Mouse (Mus musculus) gonadal fat pad, adult 2 months (tissue): Measurements from ENCODE around the gene Acp7. TPM values are rescaled to one million over a fixed set of nuclear protein-coding genes. Genes with fewer than 3 reads are reported as not detected.
A peak's percentile ranks its signal among the peaks of the same experiment; 100 is the strongest.

ENCODE experiments used
- DNase-seq: peaks from one replicate; pipeline ENCODE4 v3.0.0-alpha.2; 2012; ENCODE audit warnings: low read depth
- polyA plus RNA-seq: library from polyadenylated mRNA; depleted of rRNA; stranded (reverse); fragments of >200 nt; gene quantifications from 2 replicates; pipeline ENCODE4 v1.2.3, GENCODE M21; 2012; rRNA removed

Gene Acp7
- polyA plus RNA-seq, 1 experiment = not detected

DNA sequence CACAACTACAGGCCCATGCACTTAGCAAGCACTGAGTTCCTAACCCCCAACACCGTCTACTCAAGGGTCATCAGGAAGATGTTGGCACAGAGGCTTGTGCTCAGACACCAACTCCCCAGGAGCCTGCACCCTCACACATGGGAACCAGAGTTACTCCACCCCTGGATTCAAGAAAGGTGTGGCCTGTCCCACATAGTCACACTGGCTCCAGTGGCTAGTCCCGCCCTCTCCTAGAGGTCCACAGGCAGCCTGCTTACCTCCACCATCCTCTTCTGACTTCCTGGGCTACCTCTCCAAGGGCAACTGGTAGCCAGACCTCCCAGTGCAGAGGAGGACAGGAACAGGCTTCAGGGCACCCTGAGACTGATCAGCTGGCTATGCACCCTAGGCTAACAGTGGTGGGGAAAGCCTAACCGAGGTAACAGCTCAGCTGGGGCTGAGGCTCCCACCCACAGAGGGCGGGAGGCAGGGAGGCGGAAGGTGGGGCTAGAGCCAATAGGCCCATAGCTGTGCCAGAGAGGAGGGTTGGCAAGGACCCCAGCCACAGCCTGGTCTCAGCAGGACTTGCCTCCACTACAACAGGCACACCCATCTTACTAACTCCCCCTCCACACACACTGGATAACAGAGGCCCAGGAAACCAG, 54.7 kb downstream of the Acp7 start:
- DNase-seq = no peak

DNA sequence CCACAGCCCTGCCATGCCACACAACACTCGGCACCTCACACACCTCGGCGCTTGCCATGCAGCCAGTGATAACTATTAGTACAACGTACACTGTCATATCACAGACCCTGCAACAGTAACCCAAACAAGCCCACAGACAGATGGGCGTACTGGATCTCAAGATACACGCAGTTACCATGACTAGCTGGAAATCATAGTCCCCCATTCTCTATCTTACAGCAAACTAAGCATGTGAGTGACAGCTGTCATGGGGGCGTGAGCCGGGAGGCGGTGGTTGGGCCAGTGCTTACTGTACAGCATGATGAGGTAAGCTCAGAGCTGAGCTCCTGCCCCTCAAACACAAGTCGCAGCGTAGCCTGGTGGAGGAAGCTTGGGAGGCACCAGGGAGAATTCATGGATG, 55.5 kb downstream of the Acp7 start:
- DNase-seq = no peak

DNA sequence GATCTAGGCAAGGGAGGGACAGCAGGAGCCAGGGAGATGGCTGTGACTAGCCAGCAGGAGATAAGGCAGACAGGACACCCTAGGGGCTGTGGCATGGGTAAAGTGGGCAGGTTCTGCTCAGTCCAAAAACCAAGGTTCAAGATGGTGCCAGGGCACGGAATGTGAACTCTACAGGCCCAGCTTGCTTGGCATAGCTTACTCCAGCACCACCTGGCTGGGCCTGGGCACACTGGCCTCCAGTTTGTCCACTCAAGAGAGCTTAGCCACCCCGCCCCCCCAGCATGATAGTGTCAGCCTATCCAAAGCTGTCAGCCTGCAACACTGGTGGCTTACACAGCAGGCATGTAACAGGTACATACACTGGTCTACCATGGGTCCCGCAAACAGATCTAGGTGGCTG, 57.9 kb downstream of the Acp7 start:
- DNase-seq = no peak

DNA sequence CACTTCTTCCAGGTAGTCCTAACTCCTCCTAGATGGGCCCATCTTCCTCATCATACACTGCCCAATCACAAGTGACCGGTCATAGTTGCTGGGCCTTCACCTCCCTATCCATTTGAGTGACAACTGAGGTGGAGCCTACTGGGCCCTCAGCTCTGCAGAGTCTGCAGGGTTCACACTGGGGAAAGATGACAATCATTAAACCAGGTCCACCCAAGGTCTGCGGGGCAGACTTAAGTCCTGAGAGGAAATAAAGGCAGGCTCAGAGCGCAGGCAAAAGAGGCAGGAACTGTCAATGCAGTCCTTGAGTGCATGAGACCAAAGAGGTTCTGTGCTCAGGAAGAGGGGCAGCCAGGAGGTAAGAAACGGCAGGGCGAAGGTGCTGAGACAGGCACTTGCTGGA, 58.4 kb downstream of the Acp7 start:
- no peak for DNase-seq

DNA sequence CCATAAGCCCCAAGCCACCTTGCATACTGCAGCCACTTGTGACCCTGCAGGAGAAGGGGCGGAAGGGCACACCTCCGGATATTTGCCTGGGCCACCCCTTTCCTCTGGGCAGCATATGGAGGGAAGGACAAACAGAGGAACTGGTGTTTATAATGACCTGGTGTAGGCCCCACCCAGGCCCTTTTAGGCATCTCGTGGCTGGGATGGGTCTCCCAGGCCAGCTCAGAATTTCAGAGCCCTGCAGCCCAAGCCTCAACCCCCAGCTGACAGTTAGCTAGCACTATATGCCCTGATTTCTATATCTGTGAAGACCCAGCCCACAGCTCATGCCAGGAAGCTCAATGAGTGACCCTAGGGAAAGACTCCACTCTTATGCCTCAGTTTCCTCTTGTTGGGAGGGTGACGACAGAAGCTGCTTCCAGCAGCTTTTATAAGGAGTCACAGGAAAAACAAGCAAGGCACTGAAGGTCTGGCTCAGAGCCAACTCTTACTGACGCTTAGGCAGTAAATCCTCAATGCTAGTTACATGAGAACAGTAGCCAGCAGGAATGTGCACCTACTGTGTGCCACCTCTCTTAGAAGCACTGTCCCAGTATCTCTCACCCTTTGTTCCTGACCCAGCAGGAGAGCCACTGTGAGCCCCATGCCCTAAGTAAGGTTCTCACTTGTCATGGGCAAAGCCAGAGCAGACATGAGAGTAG, 60.0 kb downstream of the Acp7 start:
- DNase-seq = no peak

DNA sequence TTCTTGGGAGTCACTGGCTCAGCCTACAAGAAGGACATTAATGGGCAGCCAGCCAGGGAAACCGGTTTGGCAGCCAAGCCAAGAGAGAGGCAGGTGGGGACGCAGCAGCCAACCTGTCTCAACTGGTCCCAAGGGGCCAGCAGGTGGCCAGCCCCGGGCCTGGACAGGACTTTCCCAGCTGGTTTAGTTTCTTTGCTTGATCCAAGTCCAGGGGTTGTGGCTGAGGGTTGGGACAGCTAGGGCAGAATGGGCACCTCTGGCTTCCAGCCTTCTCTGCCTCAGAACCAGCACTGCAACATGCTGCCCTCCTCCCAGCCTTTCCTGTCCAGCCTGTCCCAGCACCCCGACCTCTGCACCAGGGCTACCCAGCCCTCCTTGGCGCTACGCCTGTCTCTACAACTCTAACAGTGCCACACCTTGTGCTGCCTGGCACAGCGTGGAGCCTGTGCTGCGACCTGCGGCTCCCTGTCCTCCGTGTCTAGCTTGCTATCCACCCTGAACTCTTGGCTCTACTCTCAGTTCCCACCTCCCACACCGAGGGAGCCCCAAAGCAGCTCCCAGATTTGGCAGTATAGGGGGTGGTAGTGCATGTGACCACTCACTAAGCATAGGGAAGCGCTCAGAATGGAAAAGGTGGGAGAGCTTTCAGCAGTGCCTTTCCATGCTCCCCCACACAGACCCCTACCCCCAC, 60.7 kb downstream of the Acp7 start:
- peak; percentile 87 for DNase-seq

DNA sequence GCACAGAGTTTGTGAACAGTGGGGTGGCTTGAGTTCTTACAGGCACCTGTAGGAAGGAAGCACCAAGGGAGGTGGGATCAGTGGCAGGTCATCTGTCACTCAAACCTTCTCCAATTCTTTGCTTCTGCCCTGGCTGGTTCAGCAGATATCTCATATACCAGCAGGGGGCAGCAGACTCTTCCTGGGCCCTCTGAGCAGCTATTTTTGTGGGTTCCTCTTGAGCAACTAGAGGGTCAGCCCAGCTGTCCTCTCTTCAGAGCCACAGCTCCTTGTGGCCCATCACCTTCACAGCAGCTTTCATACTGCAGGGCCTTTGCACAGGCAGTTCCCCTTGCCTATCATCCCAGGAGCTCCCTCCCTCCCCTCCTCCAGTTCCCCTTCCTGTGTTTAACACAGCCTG, 62.9 kb downstream of the Acp7 start:
- DNase-seq = no peak

DNA sequence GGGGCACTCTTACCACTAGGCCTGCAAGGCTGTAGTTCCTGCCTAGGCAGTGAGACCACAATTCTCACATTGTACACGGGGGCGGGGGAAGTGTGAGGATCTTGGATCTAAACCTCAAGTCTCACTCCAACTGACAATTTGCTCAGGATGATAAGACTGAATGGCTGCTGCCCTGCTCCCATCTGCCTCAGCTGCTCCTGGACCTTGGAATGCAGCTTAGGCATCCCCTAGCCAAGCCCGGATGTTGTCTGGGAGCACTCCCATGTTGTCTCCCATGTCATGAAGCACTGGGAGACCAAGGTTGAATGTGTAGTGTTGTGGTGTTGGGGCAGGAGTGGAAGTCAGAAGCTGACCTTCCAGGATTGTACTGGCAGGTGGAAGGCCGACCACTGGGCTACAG, 63.6 kb downstream of the Acp7 start:
- no peak for DNase-seq

DNA sequence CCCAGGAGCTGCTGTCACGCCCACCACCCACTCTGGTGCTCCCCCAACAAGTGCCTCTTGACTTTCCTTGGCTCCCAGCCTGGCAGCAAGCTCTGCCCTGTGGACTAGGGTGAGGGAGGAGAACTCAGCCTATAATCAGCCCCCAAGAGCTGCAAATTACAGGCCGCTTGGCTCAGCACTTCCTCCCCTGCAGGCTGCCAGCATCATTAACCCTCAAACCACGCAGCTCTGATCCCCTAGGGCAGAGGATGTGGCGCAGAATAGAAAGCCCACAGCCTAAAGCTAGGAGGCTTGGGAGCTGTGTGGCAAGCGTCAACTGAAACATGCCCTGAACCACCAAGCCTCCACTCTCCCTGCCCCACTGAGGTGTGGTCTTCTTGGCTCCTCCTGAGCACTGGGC, 65.7 kb downstream of the Acp7 start:
- DNase-seq = no peak

DNA sequence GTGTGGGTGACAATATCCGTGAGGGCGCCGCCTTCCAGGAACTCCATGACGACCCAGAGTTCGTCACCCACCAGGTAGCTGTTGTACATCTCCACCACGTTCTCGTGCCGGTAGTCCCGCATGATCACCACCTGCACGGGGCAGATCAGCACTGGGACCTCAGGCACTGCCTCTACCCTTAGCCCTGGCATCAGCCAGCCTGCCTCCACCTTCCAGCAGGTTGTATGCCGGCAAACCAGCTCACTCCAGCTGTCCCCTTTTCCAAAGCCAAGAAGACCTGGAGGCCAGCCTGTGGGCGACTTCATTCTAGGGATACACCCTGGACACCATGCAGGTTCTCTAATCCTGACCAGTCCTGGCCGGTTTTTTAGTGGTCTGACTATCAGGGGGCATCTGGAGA, 68.2 kb downstream of the Acp7 start:
- no peak for DNase-seq

DNA sequence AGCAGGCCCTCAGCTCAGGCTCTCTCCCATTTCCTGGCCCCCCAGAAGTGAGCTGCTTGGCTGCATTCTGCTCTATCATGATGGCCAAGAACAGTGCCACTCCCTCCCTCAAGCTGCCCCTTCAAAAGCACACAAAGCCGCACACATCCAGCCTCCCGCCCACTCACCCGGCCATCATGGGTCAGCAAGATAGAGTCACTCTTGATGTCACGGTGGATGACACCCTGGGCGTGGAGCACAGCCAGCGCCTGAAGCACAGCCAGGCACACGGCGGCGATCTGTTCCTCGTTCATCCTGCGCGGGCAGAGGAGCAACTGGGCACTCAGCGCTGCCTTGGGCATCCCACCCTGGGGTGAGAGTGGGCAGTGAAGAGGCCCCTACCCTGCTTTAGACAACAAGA, 68.8 kb downstream of the Acp7 start:
- DNase-seq = no peak

DNA sequence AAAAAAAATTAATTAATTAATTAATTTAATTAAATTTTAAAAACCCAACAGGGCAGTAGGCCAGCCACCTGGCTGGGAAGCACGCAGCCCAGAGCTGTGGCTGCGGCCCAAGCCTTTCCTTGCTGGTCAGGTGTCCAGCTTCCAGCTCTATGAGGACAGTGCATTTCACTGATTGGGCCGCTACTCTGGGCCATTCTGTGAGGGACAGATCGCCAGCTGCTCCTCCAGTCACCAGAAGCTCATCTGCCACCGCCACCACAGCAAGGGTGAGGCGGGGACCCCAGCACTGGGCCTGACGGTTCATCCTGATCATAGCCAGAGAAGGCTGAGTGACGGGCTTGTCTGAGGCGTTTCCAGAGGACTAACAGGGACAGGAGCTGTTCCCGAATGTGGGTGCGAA, 69.2 kb downstream of the Acp7 start:
- DNase-seq = no peak

DNA sequence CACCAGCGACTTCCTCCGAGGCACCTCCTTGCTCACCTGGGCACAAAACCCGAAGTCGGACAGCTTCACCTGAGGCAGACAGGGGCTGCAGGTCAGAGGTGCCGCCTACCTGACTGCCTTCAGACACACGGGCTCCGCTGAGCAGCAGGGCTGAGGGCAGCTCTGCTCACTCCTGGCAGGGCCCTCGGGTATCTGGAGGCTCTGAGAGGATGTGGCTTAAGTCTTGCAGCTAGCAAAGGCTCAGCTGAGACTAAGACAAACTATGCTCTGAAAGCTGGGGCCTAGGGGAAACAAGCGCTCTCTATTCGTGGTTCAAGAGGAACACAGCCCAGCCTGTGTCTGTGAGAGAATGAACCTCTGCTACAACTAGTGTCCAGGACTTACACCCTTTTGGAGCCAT, 70.3 kb downstream of the Acp7 start:
- DNase-seq = no peak

DNA sequence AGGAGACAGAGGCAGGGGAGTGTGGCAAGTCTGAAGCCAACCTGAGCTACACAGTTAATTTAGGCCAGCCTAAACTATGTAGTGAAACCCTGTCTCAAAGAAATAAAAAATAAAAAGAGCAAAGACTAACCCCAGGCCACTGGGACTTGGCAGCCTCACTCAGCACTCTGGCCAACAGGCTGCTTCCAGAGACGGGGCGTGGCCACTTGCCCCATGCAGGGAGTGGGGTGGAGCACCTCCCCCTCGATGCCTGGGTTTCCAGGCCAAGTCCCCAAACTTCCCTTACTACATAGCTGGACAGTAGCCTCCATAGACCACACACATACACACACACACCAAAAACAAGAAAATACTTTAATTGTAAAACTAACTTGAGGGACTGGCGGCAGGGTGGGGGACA, 72.6 kb downstream of the Acp7 start:
- DNase-seq = no peak

DNA sequence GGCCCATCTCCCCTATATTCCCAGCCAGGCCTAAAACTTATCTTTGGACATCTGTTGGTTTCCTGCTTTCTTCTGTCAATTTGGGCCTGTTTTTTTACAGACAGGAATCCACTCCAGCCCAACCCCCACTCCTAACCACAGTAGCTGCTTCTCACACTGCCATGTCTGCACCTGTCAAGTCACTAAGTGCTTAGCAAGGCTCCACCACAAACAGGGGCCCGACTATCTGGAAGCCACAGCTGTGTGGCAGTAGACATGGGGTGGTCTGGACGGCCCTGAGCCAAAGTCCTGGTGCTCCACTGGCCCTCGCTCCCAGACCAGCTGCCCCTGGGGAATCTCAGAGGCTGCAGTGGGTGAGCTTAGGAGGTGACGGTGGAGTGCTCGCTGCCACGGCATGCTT, 73.4 kb downstream of the Acp7 start:
- DNase-seq = no peak

Other genes starting within 250 kb of the Acp7 start
- gene Med29, start 238.6 kb downstream of the Acp7 start, polyA plus RNA-seq = 49.8 and 58.9 TPM in 2 replicates
- 78.0 and 96.3 TPM in 2 replicates for gene Paf1, start 238.4 kb downstream of the Acp7 start, polyA plus RNA-seq
- gene Gmfg, start 193.9 kb downstream of the Acp7 start, polyA plus RNA-seq = 8.6 and 10.3 TPM in 2 replicates
- gene Lrfn1, start 179.4 kb downstream of the Acp7 start, polyA plus RNA-seq = 6.6 and 7.1 TPM in 2 replicates
- gene Ifnl2, start 120.9 kb downstream of the Acp7 start, polyA plus RNA-seq = not detected in 2 replicates
- not detected in 2 replicates for gene Ifnl3, start 108.5 kb downstream of the Acp7 start, polyA plus RNA-seq
- 0.86 and 6.9 TPM in 2 replicates for gene Sycn, start 90.4 kb downstream of the Acp7 start, polyA plus RNA-seq
- 0.23 and 0.65 TPM in 2 replicates for gene Nccrp1, start 84.1 kb downstream of the Acp7 start, polyA plus RNA-seq
- 72.6 and 88.2 TPM in 2 replicates for gene Samd4b, start 33.2 kb downstream of the Acp7 start, polyA plus RNA-seq
- 33.8 and 43.6 TPM in 2 replicates for gene Pak4, start 33.1 kb downstream of the Acp7 start, polyA plus RNA-seq
- gene Fbxo27, start 61.5 kb upstream of the Acp7 start, polyA plus RNA-seq = 2.4 and 3.1 TPM in 2 replicates
- 1.5 and 1.6 TPM in 2 replicates for gene Fbxo17, start 85.5 kb upstream of the Acp7 start, polyA plus RNA-seq
- gene Mrps12, start 110.5 kb upstream of the Acp7 start, polyA plus RNA-seq = 56.6 and 58.3 TPM in 2 replicates
- 12.5 and 16.1 TPM in 2 replicates for gene Sars2, start 110.7 kb upstream of the Acp7 start, polyA plus RNA-seq
- not detected in 2 replicates for gene Ccer2, start 124.8 kb upstream of the Acp7 start, polyA plus RNA-seq
- gene Sirt2, start 135.4 kb upstream of the Acp7 start, polyA plus RNA-seq = 88.4 and 92.4 TPM in 2 replicates
- 39.2 and 41.0 TPM in 2 replicates for gene Nfkbib, start 136.2 kb upstream of the Acp7 start, polyA plus RNA-seq
- gene Rinl, start 157.6 kb upstream of the Acp7 start, polyA plus RNA-seq = 2.7 and 3.7 TPM in 2 replicates
- 298 and 302 TPM in 2 replicates for gene Hnrnpl, start 177.2 kb upstream of the Acp7 start, polyA plus RNA-seq
- 508 and 671 TPM in 2 replicates for gene Ech1, start 193.9 kb upstream of the Acp7 start, polyA plus RNA-seq
- 21.7 and 30.4 TPM in 2 replicates for gene Lgals4, start 202.5 kb upstream of the Acp7 start, polyA plus RNA-seq
- 11.2 and 12.3 TPM in 2 replicates for gene Lgals7, start 232.5 kb upstream of the Acp7 start, polyA plus RNA-seq